Mouse (Mus musculus) ES-E14 (cell line): ENCODE results near the gene Lhx5. TPM values are rescaled to one million over a fixed set of nuclear protein-coding genes. Genes with fewer than 3 reads are reported as not detected.

Source experiments
- DNase-seq: peaks from one replicate; pipeline ENCODE4 v3.0.0-alpha.2; 2013; ENCODE audit warnings: low read depth, low spot score
- H3K27ac ChIP-seq: 2 replicates; pipeline ENCODE4 v1.5.1; 2012; ENCODE audit warnings: low read depth, mild to moderate bottlenecking, low read length, moderate library complexity, mixed read lengths; ENCODE audit not compliant: poor library complexity, insufficient read depth, severe bottlenecking
- H3K36me3 ChIP-seq: 2 replicates; pipeline ENCODE4 v1.6.1; 2012; ENCODE audit warnings: mild to moderate bottlenecking, low read length, moderate library complexity, mixed read lengths; ENCODE audit not compliant: control insufficient read depth, poor library complexity, insufficient read depth, severe bottlenecking
- H3K4me1 ChIP-seq, 2 experiments: fragments of 150-350 bp in 1 of 2; sonication (generic) in 1 of 2; 2 replicates each; pipeline ENCODE4 v1.6.1; 2012; ENCODE audit warnings: low read length in 2 of 2, mild to moderate bottlenecking in 1 of 2, mixed read lengths in 1 of 2; ENCODE audit not compliant: control insufficient read depth in 2 of 2, insufficient read depth in 2 of 2, poor library complexity in 1 of 2
- H3K4me3 ChIP-seq, 2 experiments: fragments of 150-350 bp in 1 of 2; sonication (generic) in 1 of 2; 2 replicates each; pipeline ENCODE4 v1.5.1; 2012; ENCODE audit warnings: low read length in 2 of 2, low read depth in 1 of 2, mild to moderate bottlenecking in 1 of 2, mixed read lengths in 1 of 2; ENCODE audit not compliant: insufficient read depth in 1 of 2, poor library complexity in 1 of 2, severe bottlenecking in 1 of 2
- H3K9ac ChIP-seq: 2 replicates; pipeline ENCODE4 v1.6.1; 2012; ENCODE audit warnings: low read depth, mild to moderate bottlenecking, low read length, mixed read lengths; ENCODE audit not compliant: poor library complexity, insufficient read depth, severe bottlenecking
- H3K9me3 ChIP-seq: fragments of 150-350 bp; sonication (generic); 2 replicates; pipeline ENCODE4 v1.6.1; 2012; ENCODE audit warnings: low read depth, mild to moderate bottlenecking, low read length; ENCODE audit not compliant: control insufficient read depth, insufficient read depth
- CHD2 ChIP-seq: IDR thresholded peaks from 2 replicates; pipeline ENCODE4 v1.6.1; 2014; ENCODE audit warnings: mild to moderate bottlenecking, low read depth, low read length, inconsistent platforms
- HCFC1 ChIP-seq: IDR thresholded peaks from 2 replicates; pipeline ENCODE4 v1.6.1; 2012; ENCODE audit warnings: low read length, inconsistent platforms, borderline replicate concordance; ENCODE audit not compliant: insufficient read depth
- MAFK ChIP-seq: IDR thresholded peaks from 2 replicates; pipeline ENCODE4 v1.6.1; 2014; ENCODE audit warnings: mild to moderate bottlenecking, low read depth, low read length, inconsistent platforms; ENCODE audit not compliant: insufficient read depth
- ZC3H11A ChIP-seq: IDR thresholded peaks from 2 replicates; pipeline ENCODE4 v1.6.1; 2012; ENCODE audit warnings: low read depth, mild to moderate bottlenecking, inconsistent platforms, low read length, borderline replicate concordance
- ZNF384 ChIP-seq: IDR thresholded peaks from 2 replicates; pipeline ENCODE4 v1.6.1; 2012; ENCODE audit warnings: low read depth, low read length, inconsistent platforms
- in situ Hi-C, 2 experiments: fragments of 600-800 bp; cut with MboI; formaldehyde crosslinking; loops; one replicate each; pipeline ENCODE4 v1.15.1; 2025; ENCODE audit warnings: low sequenced_read_pairs in 2 of 2, inconsistent platforms in 1 of 2; ENCODE audit not compliant: unreplicated experiment in 2 of 2
- total RNA-seq: library from RNA; depleted of rRNA; stranded (reverse); fragments of 300-350 nt; gene quantifications from 2 replicates; pipeline ENCODE4 v1.2.3, GENCODE M21; 2012

Lhx5 gene
- total RNA-seq, 1 experiment = 0.13 TPM

- no peak for DNase-seq
- in situ Hi-C loops = loop anchor here in 1 of 2 experiments (10.0 kb wide), 1 partner anchor 634 kb away; no protein-coding TSS in a partner anchor
- no peak overlapping the region for H3K27ac ChIP-seq
Observed at GRCm38 (mm10) chr5:120438991-120439710, 7.7 kb downstream of the Lhx5 start.

GRCm38 (mm10) chr5:120439887-120440670 is 8.6 kb downstream of the Lhx5 start:
- H3K4me1 ChIP-seq = peaks cover 0 to 3% of the 10 kb centered on the region in 2 experiments; a peak in 1 of 4 replicates
- no peak overlapping the region for H3K27ac ChIP-seq
- in situ Hi-C loops = loop anchor here in 1 of 2 experiments (10.0 kb wide), 1 partner anchor 635 kb away; no protein-coding TSS in a partner anchor
- peak overlapping the region in 1 of 2 experiments; percentile 10; a peak in 1 of 4 replicates for H3K4me3 ChIP-seq
- H3K9ac ChIP-seq = no peak overlapping the region
- DNase-seq = no peak
- H3K36me3 ChIP-seq = no peaks in the 10 kb centered on the region
- no peaks in the 10 kb centered on the region for H3K9me3 ChIP-seq
- TF ChIP-seq MAFK (no peak), ZNF384 (no peak), HCFC1 (no peak), CHD2 (no peak), ZC3H11A (no peak)

More at GRCm38 (mm10) chr5:120438991-120439710, 7.7 kb downstream of the Lhx5 start:
- Histone ChIP-seq H3K9ac (no peak overlapping the region), H3K9me3 (no peaks in the 10 kb centered on the region), H3K36me3 (no peaks in the 10 kb centered on the region), H3K4me3 (no peak overlapping the region), H3K4me1 (peaks cover 0 to 3% of the 10 kb centered on the region in 2 experiments; a peak in 1 of 4 replicates)
- TF ChIP-seq ZNF384 (no peak), ZC3H11A (no peak), HCFC1 (no peak), MAFK (no peak), CHD2 (no peak)

GRCm38 (mm10) chr5:120440733-120441132 is 9.2 kb downstream of the Lhx5 start:
- no peaks in the 10 kb centered on the region for H3K9me3 ChIP-seq
- H3K4me3 ChIP-seq = no peak overlapping the region
- no peaks in the 10 kb centered on the region for H3K36me3 ChIP-seq
- no peak overlapping the region for H3K27ac ChIP-seq
- no peak overlapping the region for H3K9ac ChIP-seq
- in situ Hi-C loops = no loop called here
- peak; percentile 36; the same call in 1 of the 2 replicates for TF ChIP-seq ZC3H11A
- no peak for TF ChIP-seq CHD2
- no peaks in the 10 kb centered on the region for H3K4me1 ChIP-seq
- peak; percentile 96 for DNase-seq

GRCm38 (mm10) chr5:120447305-120447704 is 15.8 kb downstream of the Lhx5 start:
- Histone ChIP-seq H3K27ac (no peak overlapping the region), H3K4me3 (no peak overlapping the region), H3K36me3 (no peaks in the 10 kb centered on the region), H3K4me1 (peaks cover 0 to 2% of the 10 kb centered on the region in 2 experiments; a peak in 2 of 4 replicates), H3K9me3 (no peaks in the 10 kb centered on the region), H3K9ac (no peak overlapping the region; the same call in 1 of the 2 replicates)
- in situ Hi-C loops = no loop called here
- no peak for TF ChIP-seq HCFC1
- no peak for TF ChIP-seq MAFK
- TF ChIP-seq CHD2 = no peak
- no peak for TF ChIP-seq ZNF384
- TF ChIP-seq ZC3H11A = no peak
- DNase-seq = no peak
